Mouse (Mus musculus) A20 (cell line): ENCODE results near the gene Zfp956.
A peak's percentile ranks its signal among the peaks of the same experiment; 100 is the strongest.
"Not testable (repeated sequence)": the region's sequence is repeated elsewhere in the genome, so short reads cannot be mapped to it uniquely, and the experiment has no call there.

Experiments used
- DNase-seq: peaks from one replicate; pipeline ENCODE4 v3.0.0-alpha.2; 2011; ENCODE audit warnings: low read depth, low spot score

The Zfp956 gene

DNA sequence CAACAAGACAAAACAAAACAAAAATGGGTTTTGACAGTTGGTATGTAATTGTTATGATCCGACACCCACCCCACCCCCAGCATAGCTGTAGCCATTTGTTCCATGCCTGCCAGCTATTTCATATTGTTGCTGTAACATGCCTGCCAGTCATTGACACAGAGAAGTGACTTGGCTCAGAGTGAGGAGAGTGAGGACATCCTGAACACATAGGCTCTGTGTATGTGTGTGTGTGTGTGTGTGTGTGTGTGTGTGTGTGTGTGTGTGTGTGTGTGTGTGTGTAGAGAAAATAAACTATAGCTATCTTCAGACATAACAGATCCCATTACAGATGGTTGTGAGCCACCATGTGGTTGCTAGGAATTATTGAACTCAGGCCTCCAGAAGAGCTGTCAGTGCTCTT is 15.0 kb downstream of the Zfp956 start:
- not testable (repeated sequence) for DNase-seq

- DNase-seq = peak; percentile 44
These were observed 21.4 kb downstream of the Zfp956 start for GRCm38 (mm10) chr6:47974599-47974998.

GRCm38 (mm10) chr6:47978897-47979368 is 25.7 kb downstream of the Zfp956 start:
- peak; percentile 83 for DNase-seq

DNA sequence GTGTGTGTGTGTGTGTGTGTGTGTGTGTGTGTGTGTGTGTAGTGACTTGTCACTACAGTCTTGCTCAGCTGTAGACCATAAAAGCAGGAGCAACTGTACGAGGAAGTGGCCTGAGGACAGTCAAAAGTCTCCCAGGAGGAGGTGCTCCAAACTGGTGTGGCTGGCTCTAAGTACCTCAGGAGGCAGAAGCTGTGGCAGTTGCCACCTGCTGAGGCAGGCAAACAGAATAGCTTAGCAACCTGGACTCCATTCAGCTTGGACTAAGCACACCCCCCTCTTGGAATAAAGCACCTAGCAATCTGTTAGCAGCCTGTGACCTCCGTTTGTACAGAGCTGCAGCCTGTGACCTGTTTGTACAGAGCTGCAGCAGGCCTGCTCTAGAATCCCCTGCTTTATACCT is 30.7 kb downstream of the Zfp956 start:
- DNase-seq = peak; percentile 5

GRCm38 (mm10) chr6:47995661-47996060 is 42.5 kb downstream of the Zfp956 start:
- DNase-seq = no peak

- peak; percentile 24 for DNase-seq
These were observed 57.5 kb downstream of the Zfp956 start for GRCm38 (mm10) chr6:48010727-48011126.
